Mouse (Mus musculus) bone marrow macrophage, adult 2 months (primary cell): ENCODE results near the gene Foxj3.

Experiments
- CTCF ChIP-seq: IDR thresholded peaks from 2 replicates; pipeline ENCODE4 v1.5.1; 2012; ENCODE audit warnings: low read depth, mild to moderate bottlenecking, low read length, moderate library complexity
- POLR2A ChIP-seq: IDR thresholded peaks from 2 replicates; pipeline ENCODE4 v1.6.1; 2012; ENCODE audit warnings: mild to moderate bottlenecking, low read depth, low read length, borderline replicate concordance

- no peak for TF ChIP-seq CTCF
- no peak for TF ChIP-seq POLR2A
These were observed 77.3 kb downstream of the Foxj3 start for GRCm38 (mm10) chr4:119614078-119614477.
